Mouse (Mus musculus): ENCODE data around the gene Cabp2. TPM values are rescaled to one million over a fixed set of nuclear protein-coding genes. Genes with fewer than 3 reads are reported as not detected.
"Not testable (repeated sequence)": the region's sequence is repeated elsewhere in the genome, so short reads cannot be mapped to it uniquely, and the experiment has no call there.

Gene Cabp2
- polyA plus RNA-seq, 1 experiment from 2014 or later, result 0.43 TPM

DNA sequence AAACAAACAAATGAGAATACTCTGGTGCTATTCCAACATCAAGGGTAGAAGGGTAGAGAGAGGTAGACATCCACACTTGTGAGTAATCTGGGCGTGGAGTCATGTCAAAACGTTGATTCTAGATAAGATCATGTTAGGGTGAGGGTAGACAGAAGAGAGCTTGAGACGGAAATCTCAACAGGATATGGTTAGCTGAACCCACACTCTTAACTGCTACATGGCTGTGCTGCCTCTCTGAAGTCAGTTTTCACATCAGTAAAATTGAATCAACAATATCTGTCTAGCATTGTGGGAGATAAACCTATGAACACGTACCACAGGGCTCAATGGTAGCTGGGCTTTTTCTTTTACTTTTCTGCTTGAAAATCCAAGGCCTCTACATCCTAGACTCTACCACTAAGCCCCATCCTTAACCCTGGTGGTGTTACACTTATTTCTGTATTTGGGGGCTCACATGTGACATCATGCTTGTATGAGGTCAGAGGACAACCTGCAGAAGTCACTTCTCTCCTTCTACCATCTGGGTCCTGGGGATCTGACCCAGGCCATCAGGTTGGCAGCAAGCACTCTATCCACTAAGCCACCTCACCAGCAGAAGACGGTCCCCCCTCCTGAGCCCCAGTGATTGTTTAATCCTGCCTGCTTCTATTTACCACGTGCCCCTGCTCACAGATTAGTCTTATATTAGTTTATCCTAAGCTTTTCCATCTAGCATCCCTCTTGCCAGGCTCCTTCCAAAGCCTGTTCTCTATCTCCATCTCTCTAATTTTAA, 38.5 kb downstream of the Cabp2 start:
- ATAC-seq (no peak), DNase-seq (no peak)
- TF ChIP-seq CTCF (IDR thresholded peaks at IDR 0.05; ENCODE audit: low read depth) (no peak), EP300 (IDR thresholded peaks at IDR 0.05; ENCODE audit: low read depth) (no peak)
- peaks cover 38% of the 10 kb centered on the region for H3K4me1 ChIP-seq (ENCODE audit: insufficient read depth)
- H3K9me3 ChIP-seq (ENCODE audit: low read length), result no peaks in the 10 kb centered on the region
- H3K4me3 ChIP-seq (ENCODE audit: low read depth, low read length), result no peak overlapping the region
- peak overlapping the region; percentile 64; the same call in 1 of the 2 replicates for H3K4me2 ChIP-seq (ENCODE audit: low read depth, low read length)
- no peak overlapping the region for H3K9ac ChIP-seq (replicated peaks)
- peaks cover 34% of the 10 kb centered on the region for H3K36me3 ChIP-seq (replicated peaks; ENCODE audit: insufficient read depth, low read length)
- 64% methylated on average over 6 of the region's 6 CpGs for WGBS (ENCODE audit: insufficient replicate concordance)
- no peaks in the 10 kb centered on the region for H3K27me3 ChIP-seq (ENCODE audit: insufficient read depth, low read length)
- H3K27ac ChIP-seq (ENCODE audit: low read depth), result no peak overlapping the region

- WGBS (ENCODE audit: insufficient replicate concordance), result 86% methylated on average over 2 of the region's 2 CpGs
- Histone ChIP-seq H3K4me2 (ENCODE audit: low read depth, low read length) (peak overlapping the region; percentile 64), H3K4me1 (ENCODE audit: insufficient read depth) (peaks cover 41% of the 10 kb centered on the region), H3K9me3 (ENCODE audit: low read length) (no peaks in the 10 kb centered on the region), H3K9ac (replicated peaks) (no peak overlapping the region), H3K27ac (ENCODE audit: low read depth) (no peak overlapping the region), H3K4me3 (ENCODE audit: low read depth, low read length) (peak overlapping the region; percentile 31; the same call in 1 of the 2 replicates), H3K27me3 (ENCODE audit: insufficient read depth, low read length) (no peaks in the 10 kb centered on the region), H3K36me3 (replicated peaks; ENCODE audit: insufficient read depth, low read length) (peaks cover 28% of the 10 kb centered on the region)
- DNase-seq, result no peak
- ATAC-seq, result no peak
- TF ChIP-seq CTCF (IDR thresholded peaks at IDR 0.05; ENCODE audit: low read depth), result no peak
- no peak for TF ChIP-seq EP300 (IDR thresholded peaks at IDR 0.05; ENCODE audit: low read depth)
Observed at GRCm38 (mm10) chr19:4120496-4120895, 39.1 kb downstream of the Cabp2 start.

GRCm38 (mm10) chr19:4121097-4121805, 39.9 kb downstream of the Cabp2 start:
- H3K4me2 ChIP-seq (ENCODE audit: low read depth, low read length), result peak overlapping the region; percentile 64
- peaks cover 20% of the 10 kb centered on the region for H3K36me3 ChIP-seq (replicated peaks; ENCODE audit: insufficient read depth, low read length)
- H3K4me1 ChIP-seq (ENCODE audit: insufficient read depth), result peaks cover 41% of the 10 kb centered on the region
- peak; percentile 57; the same call in 1 of the 2 replicates for TF ChIP-seq EP300 (IDR thresholded peaks at IDR 0.05; ENCODE audit: low read depth)
- no peak for TF ChIP-seq CTCF (IDR thresholded peaks at IDR 0.05; ENCODE audit: low read depth)
- 0 out of 2 replicates have a peak overlapping the region, but pooled peaks have one; percentile 1 for H3K9ac ChIP-seq (replicated peaks)
- no peaks in the 10 kb centered on the region for H3K27me3 ChIP-seq (ENCODE audit: insufficient read depth, low read length)
- H3K27ac ChIP-seq (ENCODE audit: low read depth), result peak overlapping the region; percentile 78
- 3% methylated on average over 38 of the region's 38 CpGs for WGBS (ENCODE audit: insufficient replicate concordance)
- peak; percentile 73 for ATAC-seq
- H3K4me3 ChIP-seq (ENCODE audit: low read depth, low read length), result peak overlapping the region; percentile 31
- DNase-seq, result peak; percentile 97
- H3K9me3 ChIP-seq (ENCODE audit: low read length), result no peaks in the 10 kb centered on the region

DNA sequence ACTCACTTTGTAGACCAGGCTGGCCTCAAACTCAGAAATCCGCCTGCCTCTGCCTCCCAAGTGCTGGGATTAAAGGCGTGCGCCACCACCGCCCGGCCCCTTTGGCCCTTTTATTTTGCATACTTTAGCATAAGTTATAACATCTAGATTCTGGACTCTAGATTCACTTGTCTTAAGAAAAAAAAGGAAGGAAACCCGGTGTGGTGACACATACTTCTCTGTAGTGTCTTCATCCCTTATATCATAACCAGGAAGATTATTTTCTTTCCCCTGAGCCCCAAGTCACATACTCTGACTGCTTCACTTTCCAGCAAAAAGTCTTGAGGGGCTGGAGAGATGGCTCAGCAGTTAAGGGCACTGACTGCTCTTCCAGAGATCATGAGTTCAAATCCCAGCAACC, 40.5 kb downstream of the Cabp2 start:
- peak overlapping the region; percentile 47 for H3K4me2 ChIP-seq (ENCODE audit: low read depth, low read length)
- 36% methylated on average over 6 of the region's 6 CpGs for WGBS (ENCODE audit: insufficient replicate concordance)
- H3K9ac ChIP-seq (replicated peaks); H3K4me3 ChIP-seq (ENCODE audit: low read depth, low read length); H3K27me3 ChIP-seq (ENCODE audit: insufficient read depth, low read length); DNase-seq; ATAC-seq; H3K9me3 ChIP-seq (ENCODE audit: low read length): not testable (repeated sequence)
- H3K36me3 ChIP-seq (replicated peaks; ENCODE audit: insufficient read depth, low read length), result peaks cover 15% of the 10 kb centered on the region
- peak overlapping the region; percentile 78 for H3K27ac ChIP-seq (ENCODE audit: low read depth)
- peaks cover 47% of the 10 kb centered on the region for H3K4me1 ChIP-seq (ENCODE audit: insufficient read depth)

- no peak for DNase-seq
Observed at GRCm38 (mm10) chr19:4122411-4123370, 41.3 kb downstream of the Cabp2 start.

More at GRCm38 (mm10) chr19:4122411-4123370, 41.3 kb downstream of the Cabp2 start:
- ATAC-seq, result no peak
- Histone ChIP-seq H3K4me1 (ENCODE audit: insufficient read depth) (peaks cover 55% of the 10 kb centered on the region), H3K9me3 (ENCODE audit: low read length) (no peaks in the 10 kb centered on the region), H3K4me3 (ENCODE audit: low read depth, low read length) (no peak overlapping the region), H3K27me3 (ENCODE audit: insufficient read depth, low read length) (no peaks in the 10 kb centered on the region), H3K27ac (ENCODE audit: low read depth) (peak overlapping the region; percentile 78), H3K36me3 (replicated peaks; ENCODE audit: insufficient read depth, low read length) (peaks cover 12% of the 10 kb centered on the region), H3K9ac (replicated peaks) (peak overlapping the region; percentile 35; the same call in 1 of the 2 replicates), H3K4me2 (ENCODE audit: low read depth, low read length) (peak overlapping the region; percentile 35)
- TF ChIP-seq CTCF (IDR thresholded peaks at IDR 0.05; ENCODE audit: low read depth), result peak; percentile 40; the same call in 1 of the 2 replicates
- no peak for TF ChIP-seq EP300 (IDR thresholded peaks at IDR 0.05; ENCODE audit: low read depth)
- WGBS (ENCODE audit: insufficient replicate concordance), result 45% methylated on average over 7 of the region's 7 CpGs
